Mouse (Mus musculus) mammary gland, adult 2 months (tissue): ENCODE data around the gene Glra2. TPM values are rescaled to one million over a fixed set of nuclear protein-coding genes. Genes with fewer than 3 reads are reported as not detected.

Experiments
- polyA plus RNA-seq: library from polyadenylated mRNA; depleted of rRNA; stranded (reverse); fragments of >200 nt; gene quantifications from 2 replicates; pipeline ENCODE4 v1.2.3, GENCODE M21; 2012; ENCODE audit warnings: low replicate concordance; rRNA removed

Glra2 gene
- polyA plus RNA-seq, result not detected in 2 replicates

GRCm38 (mm10) chrX:165326939-165327698 is at the start of gene Glra2:
Gene Glra2 (minus strand): TSS chrX:165327393.

